Comparison of ENCODE assay signal across 7 mouse cellular contexts in the genomic region with DNA sequence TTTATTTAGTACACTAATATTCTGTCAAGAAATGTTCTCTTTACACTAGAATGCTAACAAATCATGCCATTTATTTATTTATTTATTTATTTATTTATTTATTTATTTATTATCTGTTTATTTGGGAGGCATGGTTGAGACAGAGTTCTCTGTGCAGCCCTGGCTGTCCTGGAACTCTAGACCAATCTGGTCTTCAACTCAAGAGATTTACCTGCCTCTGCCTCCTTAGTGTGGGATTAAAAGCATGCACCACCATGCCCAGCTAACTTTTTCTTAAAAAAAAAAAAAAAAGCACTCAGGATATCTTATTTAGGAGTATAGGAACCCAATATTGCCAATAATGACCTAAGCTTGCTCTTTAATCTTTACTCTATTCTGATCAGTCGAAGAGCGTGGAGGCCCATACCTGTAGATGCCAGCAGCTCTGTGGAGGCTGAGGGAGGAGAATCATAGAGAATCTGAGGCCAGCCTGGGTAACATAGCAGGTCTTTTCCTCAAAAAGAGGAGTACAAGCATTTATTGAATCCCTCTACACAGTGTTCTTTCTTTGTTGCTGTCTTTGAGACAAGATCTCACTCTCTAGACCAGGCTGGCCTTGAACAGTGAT. TPM values are rescaled to one million over a fixed set of nuclear protein-coding genes. Genes with fewer than 3 reads are reported as not detected.
DNase-seq lines count a peak whose midpoint lies in the region; ATAC-seq lines count a peak whose summit lies in the region.

No protein-coding gene starts in this region.

- H3K4me2 ChIP-seq in lung, embryonic 15.5 days = peak overlapping the region; percentile 63; the same call in 1 of the 2 replicates
- H3K4me2 ChIP-seq in forebrain, embryonic 13.5 days = peak overlapping the region; percentile 64
- peak overlapping the region; percentile 80 for H3K4me2 ChIP-seq in liver, embryonic 12.5 days
- no peak overlapping the region for H3K4me2 ChIP-seq in stomach, embryonic 15.5 days

- H3K36me3 ChIP-seq in lung, embryonic 15.5 days = no peaks in the 10 kb centered on the region
- H3K36me3 ChIP-seq in forebrain, embryonic 13.5 days (ENCODE audit: poor library complexity, severe bottlenecking) = 0 out of 2 replicates have a peak, but pooled peaks cover 2% of the 10 kb centered on the region
- peaks cover 7% of the 10 kb centered on the region; the same call in 1 of the 2 replicates for H3K36me3 ChIP-seq in liver, embryonic 12.5 days
- peaks cover 1% of the 10 kb centered on the region; the same call in 1 of the 2 replicates for H3K36me3 ChIP-seq in stomach, embryonic 15.5 days

- peaks cover 4% of the 10 kb centered on the region; the same call in 1 of the 2 replicates for H3K4me1 ChIP-seq in lung, embryonic 15.5 days
- peaks cover 7% of the 10 kb centered on the region for H3K4me1 ChIP-seq in forebrain, embryonic 13.5 days
- peaks cover 9% of the 10 kb centered on the region for H3K4me1 ChIP-seq in liver, embryonic 12.5 days
- no peaks in the 10 kb centered on the region for H3K4me1 ChIP-seq in stomach, embryonic 15.5 days

- no peaks in the 10 kb centered on the region for H3K27me3 ChIP-seq in lung, embryonic 15.5 days
- no peaks in the 10 kb centered on the region for H3K27me3 ChIP-seq in forebrain, embryonic 13.5 days
- no peaks in the 10 kb centered on the region for H3K27me3 ChIP-seq in liver, embryonic 12.5 days (replicated peaks)
- H3K27me3 ChIP-seq in stomach, embryonic 15.5 days (replicated peaks) = no peaks in the 10 kb centered on the region

- WGBS in lung, embryonic 15.5 days = 97% methylated on average over 2 of the region's 2 CpGs
- WGBS in forebrain, embryonic 13.5 days = 96% methylated on average over 2 of the region's 2 CpGs
- 87% methylated on average over 2 of the region's 2 CpGs for WGBS in liver, embryonic 12.5 days (ENCODE audit: insufficient replicate concordance)
- WGBS in stomach, embryonic 15.5 days = 94% methylated on average over 2 of the region's 2 CpGs

- no peaks in the 10 kb centered on the region for H3K9me3 ChIP-seq in lung, embryonic 15.5 days
- no peaks in the 10 kb centered on the region for H3K9me3 ChIP-seq in forebrain, embryonic 13.5 days (replicated peaks)
- no peaks in the 10 kb centered on the region for H3K9me3 ChIP-seq in liver, embryonic 12.5 days (replicated peaks)
- no peaks in the 10 kb centered on the region for H3K9me3 ChIP-seq in stomach, embryonic 15.5 days

- peak overlapping the region; percentile 95; the same call in 1 of the 2 replicates for H3K27ac ChIP-seq in lung, embryonic 15.5 days
- H3K27ac ChIP-seq in forebrain, embryonic 13.5 days = no peak overlapping the region
- no peak overlapping the region for H3K27ac ChIP-seq in liver, embryonic 12.5 days
- H3K27ac ChIP-seq in stomach, embryonic 15.5 days = 0 out of 2 replicates have a peak overlapping the region, but pooled peaks have one; percentile 97

- no peak overlapping the region for H3K9ac ChIP-seq in lung, embryonic 15.5 days
- H3K9ac ChIP-seq in forebrain, embryonic 13.5 days = no peak overlapping the region
- peak overlapping the region; percentile 80; the same call in 1 of the 2 replicates for H3K9ac ChIP-seq in liver, embryonic 12.5 days
- no peak overlapping the region for H3K9ac ChIP-seq in stomach, embryonic 15.5 days

- DNase-seq in lung, postnatal 4 days = no peak
- no peak for DNase-seq in adrenal gland, adult 8-10 months
- DNase-seq in cerebellum, postnatal 10 days = no peak

- peak overlapping the region; percentile 65; the same call in 1 of the 2 replicates for H3K4me3 ChIP-seq in lung, embryonic 15.5 days
- H3K4me3 ChIP-seq in forebrain, embryonic 13.5 days = peak overlapping the region; percentile 75
- peak overlapping the region; percentile 77 for H3K4me3 ChIP-seq in liver, embryonic 12.5 days
- no peak overlapping the region for H3K4me3 ChIP-seq in stomach, embryonic 15.5 days (replicated peaks)

- ATAC-seq in lung, embryonic 15.5 days (ENCODE audit: borderline replicate concordance, extremely low read depth, low FRiP score, low TSS enrichment) = no peak; the same call in 1 of the 2 replicates
- peak; percentile 16; the same call in 1 of the 2 replicates for ATAC-seq in forebrain, embryonic 13.5 days
- peak; percentile 19; the same call in 1 of the 2 replicates for ATAC-seq in liver, embryonic 12.5 days
- no peak for ATAC-seq in stomach, embryonic 15.5 days (ENCODE audit: insufficient read depth, low FRiP score, low read depth)

RNA-seq across cellular contexts. Expression of gene Cbr4, which starts 0.5 kb away (rescaled TPM):
- polyA plus RNA-seq in lung, embryonic 15.5 days (2015; fragmentation: Nextera tagmentation; extraction: Ambion mirVana) = 28.3 and 31.7 TPM in 2 replicates
- polyA plus RNA-seq in forebrain, embryonic 13.5 days (2015; fragmentation: Nextera tagmentation; extraction: Ambion mirVana) = 25.1 and 26.6 TPM in 2 replicates
- polyA plus RNA-seq in liver, embryonic 12.5 days (2016; fragmentation: Nextera tagmentation; extraction: Ambion mirVana) = 19.6 and 21.8 TPM in 2 replicates
- 29.9 and 30.1 TPM in 2 replicates for polyA plus RNA-seq in stomach, embryonic 15.5 days (2015; fragmentation: Nextera tagmentation; extraction: Ambion mirVana)
- total RNA-seq in adrenal gland, adult 8-10 months (2022) = 10 to 100 TPM; 44.7 to 61.7 (median 50.0) TPM

Comparison
In these comparisons a context has a peak if more than half of its experiments do, and no peak if none do; other contexts are left out.
1. ATAC-seq: peak in forebrain, embryonic 13.5 days (single experiment) and liver, embryonic 12.5 days (single experiment); none in lung, embryonic 15.5 days (single experiment) and stomach, embryonic 15.5 days (single experiment).
2. H3K27ac ChIP-seq: peak in lung, embryonic 15.5 days (single experiment) and stomach, embryonic 15.5 days (single experiment); none in forebrain, embryonic 13.5 days (single experiment) and liver, embryonic 12.5 days (single experiment).